Mouse (Mus musculus): Measurements from ENCODE around the gene Slc44a1. TPM values are rescaled to one million over a fixed set of nuclear protein-coding genes. Genes with fewer than 3 reads are reported as not detected.
A peak's percentile ranks its signal among the peaks of the same experiment; 100 is the strongest.

Gene Slc44a1
- polyA plus RNA-seq, 1 experiment, result 69.4 TPM

DNA sequence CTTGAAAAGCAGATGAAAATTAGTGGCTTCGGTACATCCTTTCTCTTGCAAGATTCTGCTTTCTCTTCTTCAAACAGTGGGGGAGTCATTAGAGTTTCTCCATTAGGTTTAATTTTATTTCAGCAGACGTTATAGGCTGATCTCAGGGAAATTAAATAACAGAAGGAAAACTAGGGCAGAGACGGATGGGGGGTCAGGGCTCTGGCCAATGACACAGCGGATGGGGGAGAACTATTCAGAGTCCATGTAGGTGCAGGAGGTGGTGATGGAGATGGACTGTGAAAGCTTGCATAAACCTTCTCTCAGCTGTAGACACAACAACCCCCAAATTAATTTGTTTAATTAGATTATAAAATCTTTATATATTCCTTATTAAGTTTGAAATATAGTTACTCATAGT is 20.8 kb downstream of the Slc44a1 start:
- H3K27ac ChIP-seq (ENCODE audit: insufficient read depth, low read depth, low read length), result no peak overlapping the region
- TF ChIP-seq CTCF (IDR thresholded peaks at IDR 0.05; ENCODE audit: low read depth, low read length) (no peak), POLR2A (IDR thresholded peaks at IDR 0.05; ENCODE audit: borderline replicate concordance, low read depth, low read length) (no peak)
- peaks cover 16% of the 10 kb centered on the region for H3K4me1 ChIP-seq (ENCODE audit: control insufficient read depth, insufficient read depth, low read length)
- no peak overlapping the region for H3K4me3 ChIP-seq (ENCODE audit: insufficient read depth, low read length)

DNA sequence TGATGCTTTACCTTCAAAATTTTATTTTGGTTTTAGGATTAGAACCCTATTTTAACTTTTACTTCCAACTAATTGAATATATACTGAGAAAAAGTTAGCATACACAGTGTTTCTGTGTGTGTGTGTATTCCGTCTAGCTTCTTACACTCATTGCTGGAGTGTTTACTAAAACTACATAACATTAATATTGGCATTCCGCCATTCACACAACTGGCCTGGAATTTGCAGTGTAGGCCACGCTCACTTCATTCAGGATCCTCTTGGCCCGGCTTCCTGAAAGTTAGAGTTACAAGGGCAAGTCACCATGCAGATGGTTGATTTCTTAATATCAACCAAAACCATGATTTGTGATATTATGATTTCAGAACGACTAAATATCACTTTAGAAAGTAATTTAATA is 21.9 kb downstream of the Slc44a1 start:
- Histone ChIP-seq H3K4me1 (ENCODE audit: control insufficient read depth, insufficient read depth, low read length) (peaks cover 18% of the 10 kb centered on the region), H3K27ac (ENCODE audit: insufficient read depth, low read depth, low read length) (no peak overlapping the region), H3K4me3 (ENCODE audit: insufficient read depth, low read length) (no peak overlapping the region)
- TF ChIP-seq CTCF (IDR thresholded peaks at IDR 0.05; ENCODE audit: low read depth, low read length) (no peak), POLR2A (IDR thresholded peaks at IDR 0.05; ENCODE audit: borderline replicate concordance, low read depth, low read length) (no peak)

DNA sequence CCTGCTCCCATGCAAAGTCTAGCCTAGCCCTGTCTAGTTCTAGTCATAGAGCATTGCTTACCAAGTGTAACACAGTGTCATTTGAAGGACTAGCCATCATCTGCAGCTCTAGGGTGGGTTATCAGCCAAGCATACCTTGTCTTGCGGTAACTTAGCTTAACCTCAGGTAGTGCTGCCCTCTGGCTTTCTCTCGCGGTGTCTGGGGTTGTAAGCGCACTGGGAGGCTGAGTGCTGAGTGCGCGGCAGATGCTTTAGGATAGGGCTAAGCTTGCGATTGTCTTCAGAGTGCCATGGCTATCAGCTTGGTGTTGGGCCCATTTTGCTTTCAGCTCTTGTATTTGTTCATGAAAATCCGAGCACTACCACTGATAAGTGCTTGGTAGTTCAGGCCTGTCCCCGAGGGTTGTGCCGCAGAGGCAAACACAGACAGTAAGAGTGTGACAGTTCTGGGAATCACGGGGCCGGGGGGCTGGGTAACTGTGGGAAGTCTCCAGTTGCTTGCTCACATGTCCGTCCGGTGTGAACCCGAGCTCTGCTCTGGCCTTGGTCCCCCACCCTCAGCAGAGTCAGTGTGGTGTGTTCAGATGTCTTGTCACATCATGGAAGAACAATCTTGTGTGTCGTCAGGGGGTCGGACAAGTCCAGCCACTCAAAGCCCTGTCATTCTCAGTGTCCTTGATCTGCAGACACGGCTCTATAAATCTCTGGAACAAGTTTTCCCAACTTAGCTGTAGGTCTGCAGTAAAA is 22.5 kb downstream of the Slc44a1 start:
- TF ChIP-seq CTCF (IDR thresholded peaks at IDR 0.05; ENCODE audit: low read depth, low read length) (no peak), POLR2A (IDR thresholded peaks at IDR 0.05; ENCODE audit: borderline replicate concordance, low read depth, low read length) (no peak)
- H3K27ac ChIP-seq (ENCODE audit: insufficient read depth, low read depth, low read length), result no peak overlapping the region
- H3K4me3 ChIP-seq (ENCODE audit: insufficient read depth, low read length), result no peak overlapping the region
- peaks cover 24% of the 10 kb centered on the region for H3K4me1 ChIP-seq (ENCODE audit: control insufficient read depth, insufficient read depth, low read length)

DNA sequence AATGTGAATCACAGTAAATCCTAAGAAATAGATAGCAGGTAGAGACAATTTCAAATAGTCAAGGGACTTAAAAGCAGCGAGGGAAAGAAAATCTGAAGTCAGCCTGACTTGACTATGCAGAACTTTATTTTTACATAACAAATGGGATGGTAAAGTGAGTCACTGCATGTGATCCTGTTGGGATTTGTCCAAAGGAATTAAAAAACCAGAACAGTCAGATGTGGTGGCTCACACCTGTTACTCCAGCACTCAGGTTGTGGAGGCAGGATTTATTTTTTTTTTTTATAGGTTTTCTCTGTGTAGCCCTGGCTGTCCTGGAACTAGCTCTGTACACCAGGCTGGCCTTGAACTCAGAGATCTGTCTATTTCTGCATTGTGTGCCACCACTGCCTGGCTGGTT is 25.7 kb downstream of the Slc44a1 start:
- peaks cover 39% of the 10 kb centered on the region for H3K4me1 ChIP-seq (ENCODE audit: control insufficient read depth, insufficient read depth, low read length)
- H3K27ac ChIP-seq (ENCODE audit: insufficient read depth, low read depth, low read length), result no peak overlapping the region
- TF ChIP-seq CTCF (IDR thresholded peaks at IDR 0.05; ENCODE audit: low read depth, low read length), result no peak
- TF ChIP-seq POLR2A (IDR thresholded peaks at IDR 0.05; ENCODE audit: borderline replicate concordance, low read depth, low read length), result no peak
- no peak overlapping the region for H3K4me3 ChIP-seq (ENCODE audit: insufficient read depth, low read length)

DNA sequence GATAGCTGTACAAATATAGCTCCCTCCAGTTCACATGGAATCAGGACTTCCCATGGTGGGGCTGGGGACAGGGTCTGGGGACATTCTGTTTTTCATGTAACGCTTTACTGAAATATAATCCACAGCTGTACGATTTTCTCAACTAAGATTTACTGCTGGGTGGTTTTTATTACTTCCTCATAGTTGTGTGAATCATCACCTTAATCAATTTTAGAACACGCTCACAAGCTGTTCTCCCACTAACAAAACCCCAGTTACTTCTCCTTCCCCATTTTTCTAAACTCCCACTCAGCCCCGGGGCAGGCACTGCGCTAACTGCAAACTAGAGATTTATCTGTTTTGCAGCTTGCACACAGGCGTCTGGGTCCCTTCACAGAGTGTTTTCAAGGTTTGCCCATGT is 28.8 kb downstream of the Slc44a1 start:
- peaks cover 55% of the 10 kb centered on the region for H3K4me1 ChIP-seq (ENCODE audit: control insufficient read depth, insufficient read depth, low read length)
- H3K4me3 ChIP-seq (ENCODE audit: insufficient read depth, low read length), result peak overlapping the region; percentile 18; the same call in 1 of the 2 replicates
- no peak for TF ChIP-seq POLR2A (IDR thresholded peaks at IDR 0.05; ENCODE audit: borderline replicate concordance, low read depth, low read length)
- TF ChIP-seq CTCF (IDR thresholded peaks at IDR 0.05; ENCODE audit: low read depth, low read length), result no peak
- peak overlapping the region; percentile 78 for H3K27ac ChIP-seq (ENCODE audit: insufficient read depth, low read depth, low read length)

DNA sequence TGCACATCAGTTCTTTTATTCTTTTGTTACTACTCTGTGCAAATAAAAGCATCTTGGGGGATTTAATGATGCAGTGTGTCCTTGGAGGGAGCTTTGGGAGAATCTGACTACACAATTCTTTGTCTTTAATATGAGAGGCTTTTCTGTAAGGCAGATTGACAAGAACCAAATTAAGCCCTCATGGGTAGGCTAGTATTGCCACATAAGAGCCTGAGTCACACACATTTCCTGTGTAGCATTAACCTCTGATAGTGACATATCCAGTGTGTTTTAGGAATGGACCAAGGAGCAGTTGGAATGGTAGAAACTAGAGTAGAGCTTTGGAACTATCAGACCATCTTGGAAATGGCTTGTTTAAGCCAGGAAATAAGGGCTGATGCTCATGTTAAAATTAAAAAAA is 33.9 kb downstream of the Slc44a1 start:
- peak overlapping the region; percentile 3 for H3K27ac ChIP-seq (ENCODE audit: insufficient read depth, low read depth, low read length)
- peaks cover 43% of the 10 kb centered on the region for H3K4me1 ChIP-seq (ENCODE audit: control insufficient read depth, insufficient read depth, low read length)
- TF ChIP-seq POLR2A (IDR thresholded peaks at IDR 0.05; ENCODE audit: borderline replicate concordance, low read depth, low read length) (no peak), CTCF (IDR thresholded peaks at IDR 0.05; ENCODE audit: low read depth, low read length) (no peak)
- H3K4me3 ChIP-seq (ENCODE audit: insufficient read depth, low read length), result no peak overlapping the region

DNA sequence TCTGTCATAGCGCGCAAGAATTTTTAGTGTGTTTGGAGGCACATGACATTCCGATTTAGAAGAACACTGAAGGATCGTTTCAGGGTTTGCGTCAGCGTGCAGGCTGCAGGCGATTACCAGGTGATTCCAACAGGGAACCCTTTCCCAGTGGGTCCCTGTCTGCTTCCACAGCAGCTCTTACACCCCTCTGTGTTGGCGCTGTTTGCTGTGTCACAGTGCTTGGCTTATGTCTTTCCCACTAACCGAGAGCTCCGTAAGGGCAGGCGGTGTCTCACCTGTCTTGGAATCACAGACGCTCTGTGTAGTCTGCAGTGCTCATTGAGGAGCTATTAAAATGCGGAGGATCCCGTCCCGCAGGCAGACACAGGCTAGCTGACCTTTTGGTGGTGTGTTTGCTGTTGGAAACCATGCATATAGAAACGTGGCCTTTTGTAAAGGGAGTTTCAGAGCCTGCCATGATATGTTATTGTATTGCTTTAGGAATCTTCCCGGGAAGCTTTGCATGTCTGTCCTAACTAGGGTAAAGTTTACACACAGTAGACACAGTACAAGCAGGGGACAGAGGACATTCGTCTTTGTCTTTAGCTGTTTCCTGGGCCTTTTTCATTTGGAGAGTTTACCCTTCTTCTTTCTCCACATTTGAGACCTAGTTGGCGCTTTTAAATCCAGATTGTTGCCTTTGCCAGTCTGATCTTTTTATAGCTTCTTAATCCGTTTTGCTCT is 35.2 kb downstream of the Slc44a1 start:
- no peak overlapping the region for H3K27ac ChIP-seq (ENCODE audit: insufficient read depth, low read depth, low read length)
- H3K4me1 ChIP-seq (ENCODE audit: control insufficient read depth, insufficient read depth, low read length), result peaks cover 34% of the 10 kb centered on the region
- TF ChIP-seq POLR2A (IDR thresholded peaks at IDR 0.05; ENCODE audit: borderline replicate concordance, low read depth, low read length) (no peak), CTCF (IDR thresholded peaks at IDR 0.05; ENCODE audit: low read depth, low read length) (no peak)
- H3K4me3 ChIP-seq (ENCODE audit: insufficient read depth, low read length), result no peak overlapping the region

DNA sequence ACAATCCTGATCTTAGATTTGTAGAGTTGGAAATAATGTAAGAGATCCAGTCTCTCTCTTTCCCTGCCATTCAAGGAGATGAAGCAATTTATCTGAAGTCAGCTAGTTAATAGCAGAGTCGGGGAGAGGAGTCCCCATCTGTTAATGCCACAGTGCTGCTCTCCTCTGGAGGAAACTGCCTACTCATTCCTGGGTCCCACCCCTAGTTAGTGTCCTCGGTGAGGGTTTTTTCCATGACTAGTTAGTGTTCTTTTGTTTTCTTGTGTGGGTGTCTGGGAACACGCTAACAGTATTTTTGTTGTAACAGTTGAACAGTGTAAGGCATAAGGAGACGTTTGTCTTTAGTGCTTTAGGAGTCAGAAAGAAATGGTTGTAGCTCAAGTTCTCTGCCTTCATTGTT is 38.4 kb downstream of the Slc44a1 start:
- TF ChIP-seq CTCF (IDR thresholded peaks at IDR 0.05; ENCODE audit: low read depth, low read length) (no peak), POLR2A (IDR thresholded peaks at IDR 0.05; ENCODE audit: borderline replicate concordance, low read depth, low read length) (no peak)
- Histone ChIP-seq H3K4me3 (ENCODE audit: insufficient read depth, low read length) (no peak overlapping the region), H3K4me1 (ENCODE audit: control insufficient read depth, insufficient read depth, low read length) (peaks cover 18% of the 10 kb centered on the region), H3K27ac (ENCODE audit: insufficient read depth, low read depth, low read length) (no peak overlapping the region)

DNA sequence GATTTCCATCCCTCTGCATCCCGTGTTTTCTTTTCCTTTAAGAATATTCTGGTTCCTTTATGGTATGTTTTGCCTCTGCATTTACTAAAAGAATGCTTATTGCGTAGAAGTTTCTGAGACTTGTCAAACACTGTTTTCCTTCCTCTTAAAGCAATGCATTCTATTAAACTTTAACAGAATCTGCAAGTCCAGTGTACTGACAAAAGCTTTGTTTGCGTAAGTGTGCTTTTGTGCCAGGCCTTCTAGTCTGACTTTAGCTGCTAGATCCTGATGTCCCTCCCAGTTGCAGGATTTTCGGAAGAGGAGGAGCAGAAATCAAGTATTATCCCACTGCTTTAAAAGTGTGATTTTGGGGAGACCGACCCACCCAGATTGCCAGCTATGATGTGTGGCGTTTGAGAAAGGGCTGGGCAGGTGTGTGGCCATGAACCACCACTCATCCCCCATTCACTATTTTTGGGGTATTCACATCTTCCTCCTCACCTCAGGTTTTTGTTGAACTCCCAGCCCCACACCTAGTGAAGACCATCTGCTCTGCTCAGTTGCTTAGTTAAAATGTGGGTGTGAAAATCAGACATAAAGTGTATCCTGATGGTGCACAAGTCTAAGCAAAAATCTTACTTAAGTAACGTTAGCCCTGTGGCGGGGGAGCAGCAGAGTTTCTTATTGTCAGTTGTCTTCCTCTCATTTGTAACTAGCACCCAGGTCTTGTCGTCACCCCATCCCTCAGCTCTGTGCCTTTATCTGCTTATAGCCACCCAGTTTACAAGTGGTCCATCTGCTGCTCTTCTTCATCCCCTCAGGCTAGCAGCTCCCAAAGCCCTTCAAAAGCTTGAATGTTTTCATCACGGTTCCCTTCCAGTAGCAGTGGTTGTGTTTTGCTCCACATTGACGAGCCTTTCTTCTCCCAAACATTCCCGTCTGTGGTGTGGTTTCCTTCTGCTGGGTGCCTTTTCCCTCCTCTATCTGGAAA is 47.3 kb downstream of the Slc44a1 start:
- Histone ChIP-seq H3K27ac (ENCODE audit: insufficient read depth, low read depth, low read length) (no peak overlapping the region), H3K4me3 (ENCODE audit: insufficient read depth, low read length) (no peak overlapping the region), H3K4me1 (ENCODE audit: control insufficient read depth, insufficient read depth, low read length) (peaks cover 8% of the 10 kb centered on the region)
- no peak for TF ChIP-seq CTCF (IDR thresholded peaks at IDR 0.05; ENCODE audit: low read depth, low read length)
- no peak for TF ChIP-seq POLR2A (IDR thresholded peaks at IDR 0.05; ENCODE audit: borderline replicate concordance, low read depth, low read length)
